Mouse (Mus musculus): ENCODE measurements at regions not wholly inside any gene's neighbourhood (a gene's known extent, or its start where the extent isn't known, plus 50 kb on each side); places are given as distances from the start of the nearest gene placed in this dataset.

- TF ChIP-seq E2F4 (IDR thresholded peaks at IDR 0.05; ENCODE audit: insufficient replicate concordance, low read depth, low read length), result no peak
- TF ChIP-seq BHLHE40 (IDR thresholded peaks at IDR 0.05; ENCODE audit: low read depth, low read length), result no peak
- TF ChIP-seq EP300 (IDR thresholded peaks at IDR 0.05; ENCODE audit: low read length), result no peak
- TF ChIP-seq IRF4 (IDR thresholded peaks at IDR 0.05; ENCODE audit: low read depth, low read length), result no peak
- no peak for TF ChIP-seq TCF12 (IDR thresholded peaks at IDR 0.05; ENCODE audit: low read depth, low read length)
- no peak for TF ChIP-seq SIN3A (IDR thresholded peaks at IDR 0.05; ENCODE audit: low read length)
- no peak for TF ChIP-seq CHD2 (IDR thresholded peaks at IDR 0.05; ENCODE audit: low read length)
- no peak for TF ChIP-seq TBP (conservative IDR thresholded peaks at IDR 0.05; ENCODE audit: low read depth, low read length)
- no peak for TF ChIP-seq CTCF (conservative IDR thresholded peaks at IDR 0.05 in 1 of 2, IDR thresholded peaks at IDR 0.05 in 1 of 2; ENCODE audit: low read depth in 2 of 2, low read length in 2 of 2)
- TF ChIP-seq ZNF384 (IDR thresholded peaks at IDR 0.05; ENCODE audit: low read depth, low read length), result no peak
- TF ChIP-seq ZMIZ1 (IDR thresholded peaks at IDR 0.05; ENCODE audit: low read depth, low read length), result no peak
Measured at GRCm38 (mm10) chr8:28371752-28372151, 924.3 kb downstream of the Poteg start.
